Mouse (Mus musculus) CH12.LX (cell line): ENCODE results near the gene Hspa1a. TPM values are rescaled to one million over a fixed set of nuclear protein-coding genes. Genes with fewer than 3 reads are reported as not detected.

Experiments used
- DNase-seq: peaks from one replicate; pipeline ENCODE4 v3.0.0-alpha.2; 2013; ENCODE audit errors: extremely low read depth
- H3K27ac ChIP-seq: 2 replicates; pipeline ENCODE4 v1.5.1; 2012; ENCODE audit warnings: low read depth, mild to moderate bottlenecking, control low read depth, moderate library complexity; ENCODE audit not compliant: insufficient read depth
- H3K27me3 ChIP-seq: replicated peaks from 2 replicates; pipeline ENCODE3; 2012; ENCODE audit warnings: inconsistent platforms
- H3K36me3 ChIP-seq, 2 experiments: replicated peaks in 1 of 2; 2 replicates each; pipeline versions ENCODE3 to v1.6.1; 2012; ENCODE audit warnings: inconsistent platforms in 1 of 2, low read length in 1 of 2, mild to moderate bottlenecking in 1 of 2, mixed read lengths in 1 of 2, moderate library complexity in 1 of 2; ENCODE audit not compliant: control insufficient read depth in 1 of 2, insufficient read depth in 1 of 2
- H3K4me1 ChIP-seq, 2 experiments: 2 replicates each; pipeline ENCODE4 v1.6.1; 2012; ENCODE audit warnings: inconsistent platforms in 1 of 2, moderate library complexity in 1 of 2; ENCODE audit not compliant: insufficient read depth in 2 of 2, control insufficient read depth in 1 of 2
- H3K4me2 ChIP-seq: 2 replicates; pipeline ENCODE4 v1.6.1; 2012; ENCODE audit warnings: low read depth, mild to moderate bottlenecking, control low read depth; ENCODE audit not compliant: poor library complexity, insufficient read depth, severe bottlenecking
- H3K4me3 ChIP-seq, 3 experiments: fragments of 150-350 bp in 1 of 3; sonication (generic) in 1 of 3; replicated peaks in 1 of 3; 2 replicates each; pipeline versions ENCODE3 to v1.5.1; 2011 to 2012; ENCODE audit warnings: low read depth in 2 of 3, low read length in 2 of 3, mild to moderate bottlenecking in 2 of 3, moderate library complexity in 2 of 3, control low read depth in 1 of 3, improper control_type of control experiment in 1 of 3, inconsistent platforms in 1 of 3, mixed read lengths in 1 of 3; ENCODE audit not compliant: poor library complexity in 1 of 3
- H3K79me2 ChIP-seq: replicated peaks from 2 replicates; pipeline ENCODE4 v1.6.1; 2012; ENCODE audit warnings: mild to moderate bottlenecking, moderate library complexity; ENCODE audit not compliant: control insufficient read depth, poor library complexity, insufficient read depth, severe bottlenecking; ENCODE audit errors: extremely low read depth
- H3K9ac ChIP-seq: 2 replicates; pipeline ENCODE4 v1.6.1; 2012; ENCODE audit warnings: low read depth, mild to moderate bottlenecking, control low read depth, moderate library complexity; ENCODE audit not compliant: insufficient read depth
- H3K9me3 ChIP-seq: replicated peaks from 2 replicates; pipeline ENCODE3; 2012; ENCODE audit warnings: low read length, inconsistent platforms, mixed read lengths
- BHLHE40 ChIP-seq: IDR thresholded peaks from 2 replicates; pipeline ENCODE4 v1.6.1; 2011; ENCODE audit warnings: mild to moderate bottlenecking, low read depth, low read length, improper control_type of control experiment
- EP300 ChIP-seq: IDR thresholded peaks from 2 replicates; pipeline ENCODE4 v1.6.1; 2011; ENCODE audit warnings: low read length, improper control_type of control experiment
- GABPA ChIP-seq: IDR thresholded peaks from 2 replicates; pipeline ENCODE4 v1.6.1; 2012; ENCODE audit warnings: low read depth, low read length, improper control_type of control experiment, inconsistent platforms; ENCODE audit not compliant: insufficient replicate concordance
- IRF4 ChIP-seq: IDR thresholded peaks from 2 replicates; pipeline ENCODE4 v1.6.1; 2014; ENCODE audit warnings: low read depth, mild to moderate bottlenecking, inconsistent platforms, low read length, improper control_type of control experiment
- JUN ChIP-seq: IDR thresholded peaks from 2 replicates; pipeline ENCODE4 v1.6.1; 2011; ENCODE audit warnings: low read depth, mild to moderate bottlenecking, low read length, improper control_type of control experiment, moderate library complexity; ENCODE audit not compliant: insufficient read depth
- JUND ChIP-seq: conservative IDR thresholded peaks from 2 replicates; pipeline ENCODE4 v1.6.1; 2011; ENCODE audit warnings: low read depth, low read length, improper control_type of control experiment
- MAFK ChIP-seq: IDR thresholded peaks from 2 replicates; pipeline ENCODE4 v1.6.1; 2011; ENCODE audit warnings: low read length, improper control_type of control experiment; ENCODE audit not compliant: insufficient replicate concordance
- MAX ChIP-seq: IDR thresholded peaks from 2 replicates; pipeline ENCODE4 v1.6.1; 2011; ENCODE audit warnings: low read length, improper control_type of control experiment
- MAZ ChIP-seq: IDR thresholded peaks from 2 replicates; pipeline ENCODE4 v1.6.1; 2012; ENCODE audit warnings: low read depth, mild to moderate bottlenecking, inconsistent platforms, low read length, improper control_type of control experiment, moderate library complexity
- NELFE ChIP-seq: IDR thresholded peaks from 2 replicates; pipeline ENCODE4 v1.6.1; 2011; ENCODE audit warnings: low read depth, low read length, improper control_type of control experiment
- PAX5 ChIP-seq: IDR thresholded peaks from 2 replicates; pipeline ENCODE4 v1.6.1; 2012; ENCODE audit warnings: low read length, inconsistent platforms, mixed read lengths
- POLR2AphosphoS2 ChIP-seq: IDR thresholded peaks from 2 replicates; pipeline ENCODE4 v1.6.1; 2011; ENCODE audit warnings: low read depth, low read length, improper control_type of control experiment
- RAD21 ChIP-seq: IDR thresholded peaks from 2 replicates; pipeline ENCODE4 v1.6.1; 2011; ENCODE audit warnings: low read depth, mild to moderate bottlenecking, low read length, improper control_type of control experiment, moderate library complexity
- SIN3A ChIP-seq: IDR thresholded peaks from 2 replicates; pipeline ENCODE4 v1.6.1; 2012; ENCODE audit warnings: low read length, improper control_type of control experiment, inconsistent platforms
- USF1 ChIP-seq: IDR thresholded peaks from 2 replicates; pipeline ENCODE4 v1.6.1; 2014; ENCODE audit warnings: low read depth, mild to moderate bottlenecking, inconsistent platforms, low read length, improper control_type of control experiment
- USF2 ChIP-seq: conservative IDR thresholded peaks from 2 replicates; pipeline ENCODE4 v1.6.1; 2011; ENCODE audit warnings: low read depth, low read length, improper control_type of control experiment
- ZC3H11A ChIP-seq: IDR thresholded peaks from 2 replicates; pipeline ENCODE4 v1.6.1; 2012; ENCODE audit warnings: low read depth, mild to moderate bottlenecking, inconsistent platforms, low read length, improper control_type of control experiment
- ZNF384 ChIP-seq: IDR thresholded peaks from 2 replicates; pipeline ENCODE4 v1.6.1; 2012; ENCODE audit warnings: low read depth, low read length, improper control_type of control experiment, inconsistent platforms
- dilution Hi-C: fragments of 300-500 bp; cut with MboI; formaldehyde crosslinking; loops from 2 replicates; pipeline ENCODE4 v1.14.3; 2020; ENCODE audit warnings: low sequenced_read_pairs; ENCODE audit not compliant: extremely low pct_unique_long_range_greater_than_20kb, extremely low pct_ligation_motif_present
- in situ Hi-C: fragments of 300-500 bp; cut with MboI; formaldehyde crosslinking; loops from 3 replicates; pipeline ENCODE4 v1.14.3; 2019; ENCODE audit warnings: low sequenced_read_pairs, low pct_ligation_motif_present, low pct_unique_long_range_greater_than_20kb, mixed read lengths
- polyA plus RNA-seq: library from polyadenylated mRNA; unstranded; fragments of >175 nt; gene quantifications from 2 replicates; pipeline ENCODE4 v1.2.1, GENCODE M21; 2012; ENCODE audit warnings: low read depth; ENCODE audit not compliant: insufficient read length
- total RNA-seq, 2 experiments: library from RNA; depleted of rRNA; stranded (reverse); fragments of 300-350 nt in 1 of 2; fragments of >200 nt in 1 of 2; gene quantifications; 2 replicates each; pipeline ENCODE4 v1.2.3; 2012 to 2014

Gene Hspa1a
- total and polyA plus RNA-seq, 3 experiments, result not detected

GRCm38 (mm10) chr17:34944362-34944761 is 27.6 kb downstream of the Hspa1a start:
- dilution Hi-C loops (no loop called here), in situ Hi-C loops (no loop called here)
- TF ChIP-seq IRF4, result no peak
- TF ChIP-seq SIN3A, result no peak
- no peak for TF ChIP-seq GABPA
- no peak for TF ChIP-seq POLR2AphosphoS2
- TF ChIP-seq RAD21, result no peak
- no peak for TF ChIP-seq NELFE
- TF ChIP-seq ZC3H11A, result no peak
- Histone ChIP-seq H3K27me3 (no peaks in the 10 kb centered on the region), H3K4me2 (no peak overlapping the region), H3K27ac (no peak overlapping the region), H3K4me3 (no peak overlapping the region), H3K36me3 (peaks cover under 1 to 11% of the 10 kb centered on the region in 2 experiments), H3K9me3 (no peaks in the 10 kb centered on the region), H3K79me2 (no peaks in the 10 kb centered on the region), H3K9ac (no peak overlapping the region), H3K4me1 (peaks cover 0 to 1% of the 10 kb centered on the region in 2 experiments; a peak in 2 of 4 replicates)
- DNase-seq, result no peak

GRCm38 (mm10) chr17:34943128-34943815 is 28.7 kb downstream of the Hspa1a start:
- DNase-seq, result no peak
- no peaks in the 10 kb centered on the region for H3K9me3 ChIP-seq
- no peak overlapping the region for H3K27ac ChIP-seq
- H3K4me1 ChIP-seq, result no peaks in the 10 kb centered on the region
- H3K27me3 ChIP-seq, result no peaks in the 10 kb centered on the region
- no peaks in the 10 kb centered on the region for H3K79me2 ChIP-seq
- in situ Hi-C loops (no loop called here), dilution Hi-C loops (no loop called here)
- no peak overlapping the region for H3K4me3 ChIP-seq
- no peak overlapping the region for H3K9ac ChIP-seq
- H3K4me2 ChIP-seq, result no peak overlapping the region
- peaks cover 0 to 9% of the 10 kb centered on the region in 2 experiments for H3K36me3 ChIP-seq
- TF ChIP-seq MAFK (no peak), MAZ (no peak), JUN (no peak), EP300 (no peak), JUND (no peak), USF1 (no peak), USF2 (no peak), ZNF384 (no peak), BHLHE40 (no peak), MAX (no peak), PAX5 (no peak)
